Mouse (Mus musculus): ENCODE results near the gene Cep126.

Cep126 gene

DNA sequence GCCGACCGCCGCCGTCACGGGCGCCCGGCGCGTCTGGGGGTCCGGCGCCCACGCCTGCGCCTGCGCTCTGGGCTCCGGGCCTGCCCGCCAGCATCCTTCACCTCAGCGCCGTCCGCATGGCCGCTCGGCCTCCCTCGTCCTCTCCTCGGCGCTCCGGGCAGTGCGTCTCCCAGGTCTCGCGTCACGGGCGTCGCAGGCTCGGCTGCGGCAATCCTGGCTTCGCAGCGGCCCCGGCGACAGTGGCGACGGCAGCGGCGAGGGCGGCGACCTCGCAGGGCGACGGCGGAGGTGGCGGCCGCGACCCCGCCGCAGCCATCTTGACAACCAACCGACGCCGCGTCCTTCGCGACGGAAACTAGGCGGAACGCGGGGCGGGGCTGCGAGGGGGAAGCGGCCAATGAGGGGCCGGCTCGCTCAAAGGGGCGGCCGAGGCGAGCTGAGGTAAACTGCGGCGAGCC, at the start of gene Cep126:
Gene Cep126, minus strand, starts transcription at position 178 of the 458 bp plus-strand sequence.
- DNase-seq (ENCODE audit: low spot score in 2 of 2), result peak; percentile 40 to 73

DNA sequence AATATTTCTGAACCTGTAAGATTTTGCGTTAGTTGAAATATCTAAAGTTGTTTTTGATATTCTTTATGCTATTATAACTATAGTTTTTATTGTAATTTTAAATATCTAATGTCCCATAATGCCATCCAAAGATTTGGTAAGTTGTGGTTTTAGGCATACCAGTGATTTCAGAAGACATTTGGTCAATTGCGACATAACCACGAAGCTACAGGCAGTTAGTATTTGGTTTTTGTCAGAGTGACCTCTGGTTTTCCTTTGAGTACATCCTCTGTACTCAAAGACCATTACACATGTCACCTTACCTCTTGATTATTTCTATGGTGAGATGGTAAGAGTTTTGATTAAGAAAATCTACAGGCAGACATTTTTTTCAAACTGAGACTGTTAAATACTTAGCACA, 45.5 kb upstream of the Cep126 start:
- no peak for DNase-seq (ENCODE audit: low spot score in 2 of 2)

DNA sequence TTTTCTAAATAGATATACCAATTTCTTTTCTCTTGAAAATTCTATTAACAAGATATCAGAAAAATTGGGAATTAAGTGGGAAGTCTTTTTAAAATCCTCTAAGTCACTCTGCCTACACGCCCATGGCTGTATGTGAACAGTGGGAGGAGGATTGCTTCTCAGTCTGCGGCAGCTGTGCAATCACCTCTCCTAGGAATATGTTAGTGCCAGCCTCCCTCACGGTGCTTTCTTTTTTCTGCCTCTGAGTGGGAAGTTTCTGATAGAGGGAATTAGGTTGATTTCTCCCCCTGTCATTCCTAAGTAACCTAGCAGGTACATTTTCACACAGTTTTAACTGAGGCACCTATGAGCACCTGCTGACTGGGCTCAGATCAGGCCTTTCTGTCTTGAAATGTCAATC, 43.0 kb upstream of the Cep126 start:
- DNase-seq (ENCODE audit: low spot score in 2 of 2), result no peak

DNA sequence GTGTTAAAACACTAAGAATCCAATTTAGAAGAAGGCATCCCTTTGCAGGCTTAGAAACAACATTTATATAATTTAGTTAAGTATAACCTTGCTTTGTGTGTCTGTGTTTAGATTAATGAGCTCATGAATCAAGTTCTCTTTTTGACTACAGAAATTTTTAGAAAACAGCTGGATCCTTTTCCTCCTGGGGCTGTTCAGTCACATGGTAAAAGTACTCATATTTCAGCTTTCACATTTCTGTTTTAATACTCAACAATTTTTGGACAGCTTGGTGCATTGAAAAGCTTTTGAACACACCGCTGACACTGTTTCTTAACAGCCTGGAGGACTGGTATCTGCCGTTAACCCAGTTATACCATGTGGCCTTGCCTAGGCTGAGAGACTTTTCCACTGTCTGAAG, 22.9 kb upstream of the Cep126 start:
- no peak for DNase-seq (ENCODE audit: low spot score in 2 of 2)

DNA sequence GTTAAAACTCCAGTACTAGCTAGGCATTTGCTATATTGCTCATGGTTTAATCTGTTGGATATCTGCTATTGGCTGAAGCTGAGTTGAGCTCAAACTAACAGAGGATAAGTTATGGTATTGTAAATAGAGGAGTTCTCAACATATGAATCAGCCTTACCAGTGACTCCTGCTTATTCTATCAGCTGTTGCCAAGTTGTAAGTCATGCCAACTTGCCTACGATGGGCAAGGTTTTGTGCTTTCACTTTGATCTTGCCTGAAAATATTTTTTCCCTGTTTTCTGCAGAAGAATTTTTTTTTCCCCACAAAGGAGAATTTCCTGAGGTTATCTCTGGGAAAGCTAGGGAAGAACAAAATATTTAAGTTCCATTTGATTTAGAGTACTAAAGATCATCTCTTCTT, 5.4 kb upstream of the Cep126 start:
- no peak for DNase-seq (ENCODE audit: low spot score in 2 of 2)

DNA sequence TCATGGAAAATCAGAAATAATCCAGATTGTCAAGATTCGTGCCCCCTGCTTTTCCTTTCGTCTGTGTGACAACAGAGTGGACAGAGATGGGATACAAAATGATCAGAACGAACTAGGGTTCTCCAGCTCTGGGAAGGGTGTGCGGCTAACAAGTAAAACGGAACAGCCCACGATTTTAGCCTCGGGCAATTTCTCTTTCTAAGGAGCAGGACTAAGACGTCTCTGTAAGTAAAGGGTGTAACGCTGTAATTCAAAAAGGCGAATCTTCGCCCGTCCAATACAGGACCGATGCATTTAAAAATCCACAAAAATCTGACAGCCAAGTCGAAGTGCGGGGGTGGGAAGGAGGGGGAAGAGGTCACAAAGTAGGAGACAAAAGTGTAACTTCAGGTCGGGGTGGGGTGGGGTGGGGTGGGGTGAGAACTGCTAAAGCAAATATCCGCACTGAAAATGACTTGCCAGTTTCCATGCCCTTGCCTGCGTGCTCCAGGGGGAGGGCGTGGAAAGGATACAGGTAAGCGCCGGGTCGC, 443 bp downstream of the Cep126 start:
- no peak for DNase-seq (ENCODE audit: low spot score in 2 of 2)

DNA sequence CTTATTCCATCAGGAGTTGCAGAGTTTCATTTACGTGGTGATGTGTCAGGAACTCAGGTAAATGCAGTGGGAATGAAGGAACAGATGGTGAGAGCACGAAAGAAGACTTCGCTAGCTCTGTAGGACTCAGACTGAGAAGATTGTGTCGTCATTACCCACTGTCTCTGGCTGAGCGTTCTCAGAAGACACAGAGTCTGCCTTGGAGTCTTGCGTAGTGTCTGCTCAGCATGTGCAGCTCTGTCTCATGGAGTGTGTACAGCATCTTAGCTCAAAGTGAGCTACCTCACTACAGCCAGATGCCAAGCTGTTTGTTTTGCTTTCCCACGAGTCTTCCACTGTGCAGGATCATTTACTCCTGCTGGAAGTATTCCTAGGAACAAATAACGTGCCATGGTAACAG, 10.6 kb downstream of the Cep126 start:
- DNase-seq (ENCODE audit: low spot score in 2 of 2), result no peak

DNA sequence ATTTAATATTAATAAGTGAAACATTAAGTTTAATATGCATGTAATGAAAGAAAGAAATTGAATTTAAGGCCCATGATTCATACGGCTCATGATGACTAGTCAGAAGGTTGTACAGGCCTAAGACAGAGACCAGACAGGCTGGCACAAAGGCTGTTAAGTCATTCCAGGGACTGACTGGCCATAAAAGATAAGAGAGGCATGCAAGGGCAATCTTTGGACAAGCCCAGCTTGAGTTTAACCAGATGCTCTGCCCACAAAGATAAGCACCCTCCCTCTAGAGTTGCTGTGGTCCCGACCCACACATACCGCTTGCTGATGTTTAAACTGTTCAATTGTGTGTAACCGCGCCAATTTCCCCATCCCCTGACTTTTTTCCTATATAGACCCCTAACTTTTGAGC, 19.6 kb downstream of the Cep126 start:
- DNase-seq (ENCODE audit: low spot score in 2 of 2), result no peak

DNA sequence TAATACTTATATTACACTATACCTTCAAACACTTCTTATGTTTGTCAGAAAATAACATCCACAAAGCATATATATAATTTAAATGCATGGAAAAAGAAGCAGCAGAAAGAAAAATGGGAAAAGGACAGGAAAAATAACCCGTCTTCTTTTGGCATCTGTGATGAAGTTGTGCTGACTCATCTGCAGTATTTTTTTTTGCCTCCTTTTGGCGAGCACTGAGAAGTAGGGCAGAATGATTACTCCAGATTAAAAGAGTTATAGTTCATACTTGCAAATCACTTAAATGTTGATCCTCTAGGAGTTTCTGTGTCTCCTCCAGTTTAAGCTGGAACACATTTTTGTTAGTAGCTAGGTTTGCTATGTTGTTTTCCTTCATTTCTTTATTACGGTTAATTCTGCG, 31.0 kb downstream of the Cep126 start:
- DNase-seq (ENCODE audit: low spot score in 2 of 2), result no peak

DNA sequence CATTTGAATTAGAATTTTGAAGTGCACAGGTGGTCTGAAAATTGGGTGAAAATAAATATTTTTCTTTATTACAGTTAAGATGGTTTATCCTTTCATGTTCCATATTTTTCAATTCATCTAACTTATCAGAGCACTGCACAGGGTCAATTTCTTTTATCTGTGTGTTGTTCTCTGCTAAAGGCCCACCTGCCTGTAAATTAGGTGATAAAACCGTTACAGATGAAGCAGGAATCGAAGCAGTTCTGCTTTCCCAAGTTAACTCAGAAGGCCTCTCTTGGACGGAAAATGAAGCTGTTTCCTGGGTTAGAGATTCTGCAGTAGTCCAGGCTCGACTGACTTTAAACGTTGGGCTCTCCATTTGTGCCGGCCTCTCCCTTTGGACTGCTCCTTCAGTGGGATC, 33.1 kb downstream of the Cep126 start:
- no peak for DNase-seq (ENCODE audit: low spot score in 2 of 2)

DNA sequence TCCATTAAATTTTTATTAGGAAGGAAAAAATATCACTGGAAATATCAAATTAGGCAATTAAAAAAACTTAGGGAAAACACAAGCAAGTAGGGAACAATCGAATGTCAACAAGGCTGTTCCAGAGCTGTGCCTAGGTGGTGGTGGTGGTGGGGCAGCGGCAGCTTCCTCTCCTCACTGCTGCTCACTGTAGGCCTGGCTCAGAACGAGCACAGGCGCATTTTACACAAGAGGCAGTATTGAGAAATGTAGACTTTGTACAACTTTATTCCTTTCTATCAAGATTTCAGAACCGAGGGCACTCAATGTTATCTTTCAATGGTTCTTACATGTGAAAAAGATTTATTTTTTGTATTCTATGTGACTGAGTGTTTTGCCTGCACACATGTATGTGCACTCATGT, 55.2 kb downstream of the Cep126 start:
- no peak for DNase-seq (ENCODE audit: low spot score in 2 of 2)

DNA sequence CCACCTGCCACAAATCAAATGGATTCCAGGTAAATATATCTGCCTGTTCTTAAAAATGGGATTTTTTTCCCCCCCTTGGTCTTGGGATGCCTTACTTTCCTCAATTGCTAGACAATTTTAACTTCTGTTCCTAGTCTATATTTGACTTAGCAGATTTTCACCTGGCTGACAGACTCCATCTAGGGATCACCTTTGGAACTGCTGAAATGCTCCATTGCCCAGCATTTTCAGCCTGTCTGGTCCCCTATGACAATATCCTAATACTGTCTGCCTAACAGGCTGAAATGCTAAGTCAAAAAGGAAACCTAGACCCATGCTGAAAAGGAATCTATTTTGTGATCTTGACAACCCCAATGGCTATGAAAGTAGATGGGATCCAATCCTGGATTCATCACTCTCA, 59.7 kb downstream of the Cep126 start:
- no peak for DNase-seq (ENCODE audit: low spot score in 2 of 2)

DNA sequence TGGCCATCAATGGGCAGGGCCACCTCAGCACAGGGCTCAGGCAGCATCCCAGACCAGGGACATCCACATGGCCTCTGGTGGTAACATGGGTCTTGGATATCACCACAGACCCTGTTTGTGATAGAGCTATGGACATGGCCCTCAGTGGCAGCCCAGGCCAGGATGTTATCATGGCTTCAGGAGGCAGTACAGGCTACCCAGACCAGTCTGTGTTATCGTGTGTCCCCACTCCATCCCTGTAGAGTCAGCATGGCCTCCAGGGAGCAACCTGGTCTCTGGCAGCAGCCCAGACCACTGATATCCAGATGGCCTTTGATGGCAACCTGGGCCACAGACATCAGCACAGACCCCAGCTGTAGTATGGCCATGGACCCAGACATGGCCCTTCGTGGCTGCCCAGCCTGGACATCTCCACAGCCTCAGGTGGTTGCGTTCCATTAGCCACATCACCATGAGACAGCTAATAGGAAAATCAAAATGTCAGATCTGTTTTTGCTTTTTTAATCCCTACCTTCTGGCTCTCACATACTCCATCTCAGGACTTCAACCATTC, 60.8 kb downstream of the Cep126 start:
- no peak for DNase-seq (ENCODE audit: low spot score in 2 of 2)

DNA sequence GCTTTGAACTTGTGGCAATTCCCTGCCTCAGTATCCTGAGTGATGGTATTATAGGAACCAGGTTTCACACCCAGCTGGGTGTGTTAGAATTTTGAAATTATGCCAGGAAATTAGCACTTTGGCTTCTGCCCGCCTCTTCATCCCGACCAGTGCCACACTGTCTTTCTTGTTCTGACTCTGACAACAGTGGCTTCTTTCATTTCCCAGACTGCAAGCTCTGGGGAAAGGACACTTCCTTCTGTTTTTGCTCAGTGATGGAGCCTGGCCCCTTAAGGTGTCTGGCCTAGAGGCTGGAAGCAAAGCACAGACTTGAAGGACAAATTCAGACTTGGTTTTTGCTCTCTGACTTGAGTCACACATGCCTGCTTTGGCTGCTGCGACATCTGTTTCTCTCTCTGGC, 74.5 kb downstream of the Cep126 start:
- no peak for DNase-seq (ENCODE audit: low spot score in 2 of 2)

DNA sequence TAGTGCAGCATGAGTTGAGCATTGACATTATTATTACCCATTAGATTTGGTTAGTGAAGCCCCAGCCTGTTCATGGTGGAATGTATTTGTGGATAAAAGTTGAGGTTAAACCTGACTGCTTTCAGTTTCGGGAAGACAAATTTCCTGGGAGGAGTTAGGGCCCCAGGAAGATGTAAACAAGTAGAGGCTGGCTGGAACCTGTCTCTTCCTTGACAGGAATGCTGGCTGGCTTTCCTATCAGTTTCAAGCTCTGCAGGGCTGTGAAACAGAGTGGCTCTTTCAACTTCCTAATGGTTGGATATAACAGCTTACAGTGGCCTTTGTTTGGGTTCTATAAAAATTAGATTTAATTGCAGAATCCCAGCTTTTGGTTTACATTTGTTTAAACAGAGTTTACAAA, 79.3 kb downstream of the Cep126 start:
- DNase-seq (ENCODE audit: low spot score in 2 of 2), result no peak

DNA sequence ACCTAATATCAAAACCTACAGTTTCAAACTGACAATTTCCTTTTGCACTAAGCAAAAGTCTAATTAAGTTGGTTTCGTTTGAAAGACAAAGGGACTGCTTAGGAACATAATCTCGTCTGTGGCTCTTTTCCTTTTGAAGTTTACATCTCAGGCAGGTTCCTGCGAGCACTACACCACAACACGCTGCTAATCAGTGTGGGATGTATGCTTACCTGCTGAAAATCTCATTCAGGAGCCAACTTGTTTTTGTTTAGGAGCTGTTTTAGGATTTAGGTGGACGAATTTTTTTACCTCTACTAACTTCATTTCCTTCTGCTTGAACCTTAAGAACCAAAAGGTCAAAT, 91.1 kb downstream of the Cep126 start:
- no peak for DNase-seq (ENCODE audit: low spot score in 2 of 2)

DNA sequence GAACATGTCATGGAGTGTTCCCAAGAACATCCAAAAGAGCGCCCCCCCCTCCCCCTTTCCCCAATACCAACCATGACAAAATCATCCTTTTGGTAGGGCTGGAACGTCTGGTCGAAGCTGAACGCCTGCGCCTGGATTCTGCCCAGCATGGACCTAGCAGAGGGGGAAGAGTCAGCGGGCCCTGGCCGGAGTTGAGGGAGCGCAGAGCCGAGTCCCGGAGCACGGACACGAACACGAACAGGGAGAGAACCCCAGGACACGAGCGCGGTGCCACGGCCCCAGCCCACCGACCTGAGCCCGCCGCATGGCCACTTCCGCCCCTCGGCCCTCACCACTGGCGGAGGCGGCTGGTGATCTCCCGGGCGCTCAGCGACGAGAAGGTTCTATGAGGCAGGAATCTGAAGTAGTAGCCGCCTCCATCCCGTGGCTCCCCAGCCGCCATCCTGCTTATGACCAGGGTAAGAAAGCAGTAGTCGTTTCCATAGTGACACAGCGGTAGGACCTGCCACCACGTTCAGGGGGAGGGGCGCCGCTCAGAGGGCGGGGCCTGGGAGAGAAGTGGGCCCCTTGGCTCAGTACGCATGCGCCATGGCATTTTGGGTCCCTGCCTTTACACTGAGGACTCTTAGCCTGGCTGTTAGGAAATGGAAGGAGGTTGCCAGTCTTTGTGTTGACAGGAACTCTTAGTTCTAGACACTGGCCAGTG, 91.6 kb downstream of the Cep126 start, which contains the start of gene Cfap300:
Gene Cfap300, minus strand, starts transcription at position 486 of the 706 bp plus-strand sequence.
- peak; percentile 80 to 88 for DNase-seq (ENCODE audit: low spot score in 2 of 2)

DNA sequence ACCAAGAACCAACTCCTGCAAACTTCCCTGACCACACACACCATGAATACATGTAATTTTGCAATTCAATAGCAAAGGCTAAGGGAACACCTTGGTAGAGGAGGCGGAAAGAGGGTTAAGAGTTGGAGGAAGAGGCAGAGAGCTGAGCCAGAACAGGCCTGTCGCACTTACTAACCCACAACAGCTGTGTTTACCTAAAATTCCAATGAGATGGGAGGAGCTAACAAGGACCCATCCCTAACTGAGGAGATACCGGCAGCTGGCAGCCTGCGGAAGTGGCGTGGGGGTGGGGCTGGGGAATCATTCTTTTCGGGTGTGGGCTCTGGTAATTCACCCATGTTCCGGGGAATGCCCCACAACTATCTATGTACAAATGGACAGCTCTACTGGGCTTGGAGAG, 98.5 kb downstream of the Cep126 start:
- no peak for DNase-seq (ENCODE audit: low spot score in 2 of 2)

DNA sequence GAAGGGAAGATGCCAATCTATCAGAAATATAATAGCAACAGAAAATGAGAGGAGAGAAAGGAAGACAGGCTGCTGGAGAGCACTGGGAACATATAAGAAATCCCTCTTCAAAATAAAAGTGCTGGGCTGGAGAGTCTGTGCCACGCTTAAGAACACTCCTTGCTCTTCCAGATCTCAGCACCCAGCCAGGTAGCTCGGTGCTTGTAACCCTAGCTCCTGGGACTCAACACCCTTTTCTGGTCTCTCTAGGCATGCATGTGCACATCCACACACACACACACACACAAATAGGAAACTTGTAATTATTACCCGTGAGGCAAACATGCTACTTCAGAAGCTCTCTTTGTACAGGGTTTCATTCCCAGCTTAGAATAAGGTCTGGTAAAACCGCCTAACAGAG, 99.0 kb downstream of the Cep126 start:
- no peak for DNase-seq (ENCODE audit: low spot score in 2 of 2)

DNA sequence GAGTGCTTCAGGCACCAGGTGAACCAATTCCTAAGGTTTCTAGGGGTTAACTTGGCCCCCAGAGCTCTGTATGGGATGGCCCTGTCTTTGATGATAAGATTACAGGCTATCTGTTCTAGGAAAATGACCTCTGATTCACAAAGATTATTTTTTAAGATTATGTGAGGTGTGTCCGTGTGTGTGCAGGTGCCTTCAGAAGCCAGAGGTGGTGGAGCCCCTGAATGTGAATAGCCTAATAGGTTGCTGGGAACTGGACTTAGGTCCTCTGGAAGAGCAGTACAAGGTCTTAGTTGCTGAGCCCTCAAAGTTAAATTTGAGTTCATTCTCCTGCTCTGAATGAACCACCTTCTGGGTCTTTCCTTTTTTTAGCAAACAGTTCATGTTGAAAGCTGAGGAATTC, 100.0 kb downstream of the Cep126 start:
- DNase-seq (ENCODE audit: low spot score in 2 of 2), result no peak

DNA sequence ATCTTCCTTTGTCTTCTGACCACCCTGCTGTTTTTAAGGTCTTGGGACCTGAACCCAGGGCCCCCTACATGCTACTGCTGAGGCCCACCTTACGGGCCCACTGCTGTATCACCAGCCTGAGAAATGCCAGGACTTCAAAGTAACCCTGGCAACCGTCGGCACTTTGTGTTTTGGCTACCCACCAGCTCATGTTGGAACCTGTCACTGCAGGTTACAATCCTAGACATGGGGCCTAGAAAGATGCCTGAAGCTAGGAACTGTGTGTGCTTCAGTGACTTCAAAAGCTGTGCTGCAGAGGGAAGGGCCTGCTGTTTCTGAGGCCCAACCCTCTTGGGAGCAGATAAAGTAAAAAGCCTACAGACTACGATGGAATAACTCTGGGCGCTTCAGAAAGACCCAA, 101.2 kb downstream of the Cep126 start:
- no peak for DNase-seq (ENCODE audit: low spot score in 2 of 2)
